Mouse (Mus musculus): ENCODE data around the gene Gm20843. TPM values are rescaled to one million over a fixed set of nuclear protein-coding genes. Genes with fewer than 3 reads are reported as not detected.
"Not testable (repeated sequence)": the region's sequence is repeated elsewhere in the genome, so short reads cannot be mapped to it uniquely, and the experiment has no call there.

The Gm20843 gene
- total RNA-seq (2014; rRNA removed; ENCODE audit: low replicate concordance), result not detected in 2 replicates
- not detected in 2 replicates for polyA plus RNA-seq (2015; fragmentation: Nextera tagmentation; extraction: Ambion mirVana)

GRCm38 (mm10) chrY:72247018-72247417 is at the start of gene Gm20843:
Gm20843 (minus strand) TSS chrY:72247118.
- H3K36me3 ChIP-seq (replicated peaks; ENCODE audit: control insufficient read depth, insufficient read depth, low read length); H3K27ac ChIP-seq (ENCODE audit: low read depth); H3K27me3 ChIP-seq (ENCODE audit: control insufficient read depth, insufficient read depth, low read length); H3K4me1 ChIP-seq (ENCODE audit: control insufficient read depth, insufficient read depth); H3K4me3 ChIP-seq (ENCODE audit: low read depth, low read length); H3K9me3 ChIP-seq (replicated peaks; ENCODE audit: control insufficient read depth, low read length); DNase-seq (ENCODE audit: low spot score); H3K9ac ChIP-seq (replicated peaks; ENCODE audit: low read depth, low read length); ATAC-seq (ENCODE audit: insufficient read depth, low read depth); H3K4me2 ChIP-seq (ENCODE audit: low read depth, low read length): not testable (repeated sequence)
- WGBS, result no CpG with 5 or more reads among the region's 6 CpGs
